In the genomic region with DNA sequence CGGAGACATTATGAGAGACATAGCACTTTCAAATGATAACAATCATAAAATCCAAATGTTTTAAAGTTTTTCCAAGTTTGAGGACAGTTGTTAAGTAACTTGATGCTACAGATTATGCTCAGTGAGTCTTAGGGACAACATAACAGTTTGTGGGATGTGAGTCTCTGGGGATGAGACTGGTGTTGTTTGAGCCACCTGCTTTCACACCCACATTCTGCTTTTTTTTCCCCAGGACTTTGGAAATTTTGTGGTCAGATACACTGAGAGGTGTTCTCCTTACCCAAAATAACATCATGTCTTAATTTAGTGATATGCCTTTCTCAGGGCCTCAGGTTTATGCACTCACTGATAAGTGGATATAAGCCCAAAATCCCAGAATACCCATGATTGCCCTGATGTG, we compare ENCODE assay signal across 16 mouse cellular contexts.
"Had no signal": no experiment of that assay in that cellular context is flagged by ENCODE, and none has a peak within 500 bp of the region (broad histone marks: within the 10 kb centered on the region; RNA-seq: fewer than 3 reads in every experiment).

No protein-coding gene starts in this region.

- DNase-seq: liver, postnatal 0 days; lung, adult 2 months; lung, postnatal 14 days; lung, postnatal 36 days; thymus, adult 18-20 months; thymus, postnatal 14 days; thymus, postnatal 36 days had no signal

- H3K4me3 ChIP-seq: lung, embryonic 15.5 days; megakaryocyte, embryonic 14.5 days; midbrain, embryonic 13.5 days; midbrain, embryonic 15.5 days; neural tube, embryonic 12.5 days; stomach, embryonic 15.5 days had no signal

- H3K27ac ChIP-seq: lung, embryonic 15.5 days; macrophage; midbrain, embryonic 13.5 days; midbrain, embryonic 15.5 days; neural tube, embryonic 12.5 days; stomach, embryonic 15.5 days; stomach, postnatal 0 days had no signal

- ATAC-seq: liver, postnatal 0 days; lung, postnatal 0 days; midbrain, embryonic 13.5 days; midbrain, embryonic 15.5 days had no signal
